Mouse (Mus musculus) intestine, embryonic 15.5 days (tissue): Measurements from ENCODE around the gene Phf24. TPM values are rescaled to one million over a fixed set of nuclear protein-coding genes. Genes with fewer than 3 reads are reported as not detected.

Experiments
- ATAC-seq: fragments of 200-750 bp; cut with Nextera tagmentation; 2 replicates; pipeline ENCODE4 v1.8.0; 2017; ENCODE audit warnings: moderate TSS enrichment, moderate library complexity
- H3K27ac ChIP-seq: fragments of 300-500 bp; sonication (generic); 2 replicates; pipeline ENCODE4 v1.5.1; 2015; ENCODE audit warnings: mild to moderate bottlenecking, inconsistent platforms
- H3K27me3 ChIP-seq: fragments of 300-500 bp; sonication (generic); replicated peaks from 2 replicates; pipeline ENCODE4 v1.6.1; 2015; ENCODE audit warnings: inconsistent platforms
- H3K36me3 ChIP-seq: fragments of 300-500 bp; sonication (generic); 2 replicates; pipeline ENCODE4 v1.6.1; 2015; ENCODE audit warnings: inconsistent platforms
- H3K4me1 ChIP-seq: fragments of 300-500 bp; sonication (generic); replicated peaks from 2 replicates; pipeline ENCODE4 v1.6.1; 2015; ENCODE audit warnings: inconsistent platforms
- H3K4me2 ChIP-seq: fragments of 300-500 bp; sonication (generic); replicated peaks from 2 replicates; pipeline ENCODE4 v1.6.1; 2015; ENCODE audit warnings: mild to moderate bottlenecking, inconsistent platforms
- H3K4me3 ChIP-seq: fragments of 300-500 bp; sonication (generic); replicated peaks from 2 replicates; pipeline ENCODE4 v1.5.1; 2015; ENCODE audit warnings: inconsistent platforms
- H3K9ac ChIP-seq: fragments of 300-500 bp; sonication (generic); 2 replicates; pipeline ENCODE4 v1.6.1; 2015; ENCODE audit warnings: inconsistent platforms
- H3K9me3 ChIP-seq: fragments of 300-500 bp; sonication (generic); 2 replicates; pipeline ENCODE4 v1.6.1; 2016; ENCODE audit warnings: inconsistent platforms
- WGBS: fragments of 180-500 bp; shearing (Covaris S2); methylation state at CpG from one replicate; pipeline ENCODE4 v1.1.7; 2015; 5-methylcytosine and 5-hydroxymethylcytosine counted together
- polyA plus RNA-seq: library from polyadenylated mRNA; unstranded; fragments of >200 nt; fragmentation: Nextera tagmentation; extraction: Ambion mirVana; gene quantifications from 2 replicates; pipeline ENCODE4 v1.2.1, GENCODE M21; 2015

The Phf24 gene
- polyA plus RNA-seq, 1 experiment from 2014 or later = 1.6 TPM

DNA sequence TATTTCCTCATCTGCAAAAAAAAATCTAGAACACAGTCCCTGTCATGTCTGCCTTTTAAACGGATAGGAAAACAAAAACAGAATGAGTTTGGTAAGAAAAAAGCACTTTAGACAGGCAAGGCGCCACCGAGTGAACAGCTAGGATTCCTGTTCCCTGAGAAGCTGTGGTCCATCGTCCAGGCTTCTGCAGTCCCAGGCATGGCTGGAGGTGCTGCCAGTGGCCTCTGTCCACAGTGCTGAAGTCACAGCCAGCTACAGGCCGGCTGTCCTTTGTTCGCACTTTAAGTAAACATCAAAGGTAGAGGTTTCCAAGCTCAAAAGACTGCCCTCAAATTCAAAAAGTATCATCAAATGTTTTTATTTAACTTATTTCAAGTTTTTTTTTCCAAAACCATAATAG lies 28.6 kb downstream of the Phf24 start:
- no peak for ATAC-seq
- Histone ChIP-seq H3K4me3 (no peak overlapping the region), H3K9me3 (no peaks in the 10 kb centered on the region), H3K27me3 (peaks cover 17% of the 10 kb centered on the region; the same call in 1 of the 2 replicates), H3K9ac (no peak overlapping the region), H3K4me1 (0 out of 2 replicates have a peak, but pooled peaks cover 3% of the 10 kb centered on the region), H3K36me3 (no peaks in the 10 kb centered on the region), H3K27ac (no peak overlapping the region), H3K4me2 (no peak overlapping the region)
- 3% methylated on average over 6 of the region's 6 CpGs for WGBS

- 88% methylated on average over 3 of the region's 3 CpGs for WGBS
- H3K4me3 ChIP-seq = no peak overlapping the region
- no peak overlapping the region for H3K27ac ChIP-seq
- H3K36me3 ChIP-seq = no peaks in the 10 kb centered on the region
- H3K4me2 ChIP-seq = no peak overlapping the region
- H3K4me1 ChIP-seq = peaks cover 5% of the 10 kb centered on the region
- no peak for ATAC-seq
- no peak overlapping the region for H3K9ac ChIP-seq
- no peaks in the 10 kb centered on the region for H3K9me3 ChIP-seq
- peaks cover 17% of the 10 kb centered on the region; the same call in 1 of the 2 replicates for H3K27me3 ChIP-seq
Observed at GRCm38 (mm10) chr4:42945445-42945844, 29.0 kb downstream of the Phf24 start.

- no peak overlapping the region for H3K4me3 ChIP-seq
- peaks cover 9% of the 10 kb centered on the region for H3K4me1 ChIP-seq
- no peaks in the 10 kb centered on the region for H3K9me3 ChIP-seq
- no peak for ATAC-seq
- WGBS = 10% methylated on average over 5 of the region's 5 CpGs
- H3K27me3 ChIP-seq = peaks cover 17% of the 10 kb centered on the region; the same call in 1 of the 2 replicates
- H3K4me2 ChIP-seq = no peak overlapping the region
- H3K9ac ChIP-seq = no peak overlapping the region
- H3K36me3 ChIP-seq = no peaks in the 10 kb centered on the region
- no peak overlapping the region for H3K27ac ChIP-seq
Observed at GRCm38 (mm10) chr4:42945952-42946351, 29.5 kb downstream of the Phf24 start.

DNA sequence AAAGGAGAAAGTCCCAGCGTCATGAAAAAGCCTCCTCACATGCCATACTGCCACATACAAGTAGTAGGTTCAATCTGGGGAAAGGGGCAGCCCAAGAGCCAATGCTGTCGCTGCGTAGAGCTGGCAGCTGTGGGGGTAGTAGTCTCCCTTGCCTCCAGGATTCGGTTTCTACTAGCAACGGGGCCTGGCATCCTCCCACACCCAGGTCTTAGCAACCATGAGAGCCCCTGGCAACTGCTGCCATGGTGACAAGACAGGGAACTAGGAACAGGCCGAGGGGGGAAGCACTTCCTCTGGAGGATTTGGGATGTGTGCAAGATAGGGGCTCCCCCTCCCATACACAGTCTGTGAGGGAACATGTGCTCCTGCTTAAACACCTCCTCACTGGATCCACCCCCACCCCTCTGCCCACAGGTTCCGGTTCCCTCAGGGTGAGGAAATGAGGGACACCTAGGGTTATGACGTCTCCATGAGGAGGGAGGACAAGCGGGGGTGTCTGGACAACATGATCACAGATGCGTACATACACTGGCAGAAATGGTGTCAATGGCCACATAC lies 30.4 kb downstream of the Phf24 start:
- Histone ChIP-seq H3K27me3 (peaks cover 17% of the 10 kb centered on the region; the same call in 1 of the 2 replicates), H3K4me1 (peaks cover 16% of the 10 kb centered on the region), H3K36me3 (no peaks in the 10 kb centered on the region), H3K4me2 (no peak overlapping the region), H3K4me3 (no peak overlapping the region), H3K27ac (no peak overlapping the region), H3K9ac (no peak overlapping the region), H3K9me3 (no peaks in the 10 kb centered on the region)
- WGBS = 57% methylated on average over 10 of the region's 10 CpGs
- ATAC-seq = no peak

GRCm38 (mm10) chr4:42948527-42948926 lies 32.1 kb downstream of the Phf24 start:
- 30% methylated on average over 13 of the region's 13 CpGs for WGBS
- Histone ChIP-seq H3K27me3 (peaks cover 17% of the 10 kb centered on the region; the same call in 1 of the 2 replicates), H3K4me2 (no peak overlapping the region), H3K9me3 (no peaks in the 10 kb centered on the region), H3K4me3 (no peak overlapping the region), H3K4me1 (peaks cover 24% of the 10 kb centered on the region), H3K9ac (no peak overlapping the region), H3K36me3 (no peaks in the 10 kb centered on the region), H3K27ac (no peak overlapping the region)
- no peak for ATAC-seq

- no peaks in the 10 kb centered on the region for H3K36me3 ChIP-seq
- H3K27me3 ChIP-seq = peaks cover 17% of the 10 kb centered on the region; the same call in 1 of the 2 replicates
- H3K9ac ChIP-seq = 0 out of 2 replicates have a peak overlapping the region, but pooled peaks have one; percentile 3
- H3K4me1 ChIP-seq = peaks cover 28% of the 10 kb centered on the region
- 0 out of 2 replicates have a peak overlapping the region, but pooled peaks have one; percentile 40 for H3K27ac ChIP-seq
- WGBS = 4% methylated on average over 14 of the region's 14 CpGs
- H3K4me3 ChIP-seq = peak overlapping the region; percentile 79
- ATAC-seq = no peak
- H3K4me2 ChIP-seq = peak overlapping the region; percentile 79
- no peaks in the 10 kb centered on the region for H3K9me3 ChIP-seq
Observed at GRCm38 (mm10) chr4:42949051-42949675, 32.7 kb downstream of the Phf24 start.

- peak within 1 kb of the TSS; percentile 79 for H3K4me3 ChIP-seq
- ATAC-seq = peak; percentile 97
- H3K9ac ChIP-seq = peak within 1 kb of the TSS; percentile 90
- no peaks in the 10 kb centered on the region for H3K9me3 ChIP-seq
- peak within 1 kb of the TSS; percentile 79 for H3K4me2 ChIP-seq
- H3K27me3 ChIP-seq = peaks cover 17% of the 10 kb centered on the region; the same call in 1 of the 2 replicates
- peaks cover 28% of the 10 kb centered on the region for H3K4me1 ChIP-seq
- under 1% methylated on average over 39 of the region's 39 CpGs for WGBS
- H3K36me3 ChIP-seq = no peaks in the 10 kb centered on the region
- H3K27ac ChIP-seq = peak within 1 kb of the TSS; percentile 90
Observed at GRCm38 (mm10) chr4:42949676-42950051, 33.2 kb downstream of the Phf24 start, which contains the start of gene Dnajb5. TSS of gene Dnajb5 (plus strand) at chr4:42949814.

GRCm38 (mm10) chr4:42950065-42950558 lies 33.7 kb downstream of the Phf24 start:
- Histone ChIP-seq H3K36me3 (no peaks in the 10 kb centered on the region), H3K4me1 (peaks cover 28% of the 10 kb centered on the region), H3K9ac (peak overlapping the region; percentile 90), H3K9me3 (no peaks in the 10 kb centered on the region), H3K27ac (peak overlapping the region; percentile 90), H3K27me3 (peaks cover 17% of the 10 kb centered on the region; the same call in 1 of the 2 replicates), H3K4me3 (peak overlapping the region; percentile 79), H3K4me2 (peak overlapping the region; percentile 79)
- WGBS = 2% methylated on average over 26 of the region's 27 CpGs
- ATAC-seq = peak; percentile 84

GRCm38 (mm10) chr4:42951206-42952195 lies 35.0 kb downstream of the Phf24 start:
- peaks cover 16% of the 10 kb centered on the region; the same call in 1 of the 2 replicates for H3K27me3 ChIP-seq
- 54% methylated on average over 11 of the region's 11 CpGs for WGBS
- H3K36me3 ChIP-seq = 0 out of 2 replicates have a peak, but pooled peaks cover under 1% of the 10 kb centered on the region
- no peak for ATAC-seq
- H3K4me1 ChIP-seq = peaks cover 28% of the 10 kb centered on the region
- no peaks in the 10 kb centered on the region for H3K9me3 ChIP-seq
- peak overlapping the region; percentile 79; the same call in 1 of the 2 replicates for H3K4me3 ChIP-seq
- H3K27ac ChIP-seq = no peak overlapping the region
- H3K4me2 ChIP-seq = peak overlapping the region; percentile 79; the same call in 1 of the 2 replicates
- H3K9ac ChIP-seq = no peak overlapping the region

GRCm38 (mm10) chr4:42952563-42952962 lies 36.1 kb downstream of the Phf24 start:
- 86% methylated on average over 7 of the region's 7 CpGs for WGBS
- H3K4me1 ChIP-seq = peaks cover 28% of the 10 kb centered on the region
- no peak overlapping the region for H3K4me2 ChIP-seq
- peaks cover 6% of the 10 kb centered on the region; the same call in 1 of the 2 replicates for H3K27me3 ChIP-seq
- no peak for ATAC-seq
- H3K9ac ChIP-seq = no peak overlapping the region
- H3K27ac ChIP-seq = no peak overlapping the region
- H3K36me3 ChIP-seq = peaks cover 10% of the 10 kb centered on the region; the same call in 1 of the 2 replicates
- no peaks in the 10 kb centered on the region for H3K9me3 ChIP-seq
- no peak overlapping the region for H3K4me3 ChIP-seq

GRCm38 (mm10) chr4:42953435-42954094 lies 37.1 kb downstream of the Phf24 start:
- Histone ChIP-seq H3K9me3 (no peaks in the 10 kb centered on the region), H3K27me3 (no peaks in the 10 kb centered on the region), H3K4me3 (no peak overlapping the region), H3K4me2 (no peak overlapping the region; the same call in 1 of the 2 replicates), H3K9ac (no peak overlapping the region), H3K27ac (peak overlapping the region; percentile 56), H3K36me3 (peaks cover 10% of the 10 kb centered on the region; the same call in 1 of the 2 replicates), H3K4me1 (peaks cover 28% of the 10 kb centered on the region)
- no peak for ATAC-seq
- WGBS = 47% methylated on average over 10 of the region's 10 CpGs
